Mouse (Mus musculus) brain, adult 2 months (tissue): ENCODE measurements at regions not wholly inside any gene's neighbourhood (a gene's known extent, or its start where the extent isn't known, plus 50 kb on each side); places are given as distances from the start of the nearest gene placed in this dataset.

Experiments
- DNase-seq: peaks from one replicate; pipeline ENCODE4 v3.0.0; 2011; ENCODE audit warnings: low read depth, low spot score

DNA sequence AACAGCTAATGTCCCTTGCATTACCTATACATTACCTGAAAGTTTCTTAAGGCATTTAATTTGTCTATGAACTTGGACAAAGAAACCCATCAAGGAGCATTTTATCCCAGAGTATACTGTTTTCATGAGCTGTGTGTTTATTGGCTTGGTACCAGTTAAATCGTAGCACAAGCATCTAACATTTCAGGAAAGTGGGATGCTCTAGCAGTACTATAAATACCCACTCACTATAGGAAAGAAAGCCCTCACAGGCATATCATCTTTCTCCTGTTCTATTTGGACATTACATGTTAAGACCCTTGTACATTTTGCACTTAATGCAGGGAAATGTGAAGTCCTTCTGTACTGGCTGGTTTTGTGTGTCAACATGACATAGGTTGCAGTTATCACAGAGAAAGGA lies 163.9 kb downstream of the Ptprc start:
- no peak for DNase-seq

DNA sequence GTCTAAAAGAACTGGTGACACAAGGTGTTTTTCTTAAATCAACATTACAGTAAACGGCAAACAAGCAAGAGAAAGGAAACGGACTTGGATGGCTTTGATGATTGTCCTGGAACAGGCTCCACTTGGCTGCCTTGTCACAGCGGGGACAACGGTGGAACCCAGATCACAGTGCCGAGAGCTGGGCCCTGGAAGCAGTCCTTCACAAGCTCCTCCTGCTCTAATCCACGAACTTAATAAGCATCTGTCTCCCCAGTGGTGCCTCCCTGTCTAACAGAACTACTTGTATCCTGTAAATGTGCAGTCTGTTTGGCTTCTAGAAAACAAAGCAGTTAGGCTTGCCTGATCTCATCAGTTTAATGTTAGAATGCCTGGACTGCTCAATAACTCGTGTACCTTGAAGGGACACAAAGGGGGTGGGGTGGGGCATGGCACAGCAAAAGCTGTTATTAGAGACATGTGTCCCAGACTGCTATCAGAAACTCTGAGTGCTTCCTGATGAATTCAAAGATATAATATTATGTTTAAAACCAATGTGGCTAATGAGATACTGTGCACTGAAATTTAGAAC lies 164.5 kb downstream of the Ptprc start:
- DNase-seq, result peak; percentile 20

DNA sequence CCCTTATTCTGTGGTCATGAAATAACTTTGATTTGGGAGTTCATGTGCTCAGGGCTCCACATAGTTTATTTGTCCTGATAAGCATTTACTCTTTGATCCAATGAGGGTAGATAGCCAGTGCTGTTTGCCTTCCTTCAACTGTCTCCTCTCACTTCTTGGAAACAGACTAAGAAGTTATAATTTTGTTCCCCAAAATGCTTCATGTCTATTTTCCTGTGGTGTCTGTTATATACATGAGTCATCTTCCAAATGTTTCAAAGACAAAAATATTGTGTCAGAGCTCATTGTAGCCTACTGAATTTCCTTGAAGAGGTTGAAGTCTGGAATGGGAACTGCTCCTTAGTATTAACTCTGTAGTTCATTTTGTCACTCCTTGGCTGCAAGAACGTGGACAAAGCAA lies 168.7 kb downstream of the Ptprc start:
- peak; percentile 47 for DNase-seq

DNA sequence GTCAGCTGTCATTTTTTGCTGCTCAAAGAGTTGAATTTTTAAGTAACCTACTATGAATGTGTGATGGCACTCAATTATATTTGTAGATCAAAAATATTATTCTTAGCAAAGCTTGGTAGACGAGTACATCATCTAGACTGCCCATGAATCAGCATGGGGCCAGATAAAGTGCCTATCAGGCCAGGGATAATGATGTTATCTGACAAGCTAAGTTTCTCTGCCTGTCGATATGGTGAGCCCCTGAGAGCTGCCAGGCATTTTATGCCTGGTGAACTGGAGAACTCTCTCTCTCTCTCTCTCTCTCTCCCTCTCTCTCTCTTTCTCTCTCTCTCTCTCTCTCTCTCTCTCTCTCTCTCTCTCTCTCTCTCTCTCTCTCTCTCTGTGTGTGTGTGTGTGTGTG lies 171.2 kb downstream of the Ptprc start:
- DNase-seq, result no peak

DNA sequence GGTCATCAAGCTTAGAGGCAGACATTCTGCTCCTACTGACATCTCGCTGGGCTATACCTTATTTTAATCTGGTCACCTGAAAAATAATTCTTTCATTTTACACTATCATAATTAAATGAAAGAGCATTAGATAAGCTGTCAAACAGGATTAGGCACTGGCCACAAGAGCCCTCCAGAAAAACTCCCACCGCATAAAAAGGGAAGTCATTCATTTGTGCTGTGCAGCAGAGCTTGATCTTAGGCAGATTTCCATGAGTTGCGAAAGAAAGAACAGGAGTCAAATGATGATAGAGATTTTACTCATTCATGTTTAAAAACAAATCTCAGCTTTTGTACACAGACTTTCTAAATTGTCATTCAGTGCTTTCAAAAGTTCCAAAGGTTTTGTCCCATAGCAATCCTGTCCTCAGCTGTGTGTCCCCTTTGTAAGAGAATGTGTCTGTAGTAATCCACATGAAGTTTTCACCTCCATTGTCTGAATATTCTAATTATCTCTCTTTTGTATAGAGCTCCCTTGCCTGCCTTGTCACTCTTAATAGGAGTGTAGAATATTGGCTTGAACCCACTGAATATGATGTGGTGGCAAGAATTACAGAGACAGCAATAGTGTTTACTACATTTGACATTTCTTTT lies 176.1 kb downstream of the Ptprc start:
- DNase-seq, result no peak

DNA sequence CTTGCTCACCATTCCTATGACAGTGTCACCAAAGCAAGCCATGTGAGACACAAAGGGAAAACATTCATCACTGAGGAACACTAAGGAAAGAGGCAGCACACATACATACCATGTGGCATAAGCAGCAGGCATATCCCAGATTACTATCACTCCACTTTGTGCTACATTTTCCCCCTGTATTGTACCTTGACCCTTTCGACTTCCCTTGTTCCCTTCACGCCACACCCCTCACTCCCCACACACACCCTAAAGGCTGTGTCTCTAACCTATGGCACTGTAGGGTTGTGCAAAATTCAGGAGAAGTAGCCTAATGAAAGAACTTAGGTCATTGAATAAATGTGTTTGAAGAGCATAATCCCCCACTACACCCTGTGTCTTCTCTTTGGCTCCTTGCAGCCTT lies 179.5 kb downstream of the Ptprc start:
- DNase-seq, result no peak

DNA sequence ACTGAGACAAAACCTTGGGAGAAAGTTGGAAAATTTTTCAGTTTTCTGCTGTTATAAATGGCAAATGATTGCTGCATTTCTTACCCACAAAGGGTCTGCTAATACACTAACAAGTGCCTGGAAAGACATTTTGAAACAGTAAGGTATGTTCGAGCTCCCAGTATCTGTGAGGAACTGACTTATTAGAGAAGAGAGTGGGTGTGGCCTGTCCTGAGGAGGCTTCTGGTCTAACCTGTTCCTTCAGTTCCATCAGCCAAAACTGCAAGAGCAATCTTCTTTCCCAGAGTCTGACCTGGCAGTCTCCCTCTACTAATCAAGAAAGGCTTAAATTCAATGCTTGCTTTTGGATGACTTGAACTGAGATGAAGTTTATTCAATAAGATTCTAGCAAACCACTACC lies 183.6 kb downstream of the Ptprc start:
- DNase-seq, result no peak

DNA sequence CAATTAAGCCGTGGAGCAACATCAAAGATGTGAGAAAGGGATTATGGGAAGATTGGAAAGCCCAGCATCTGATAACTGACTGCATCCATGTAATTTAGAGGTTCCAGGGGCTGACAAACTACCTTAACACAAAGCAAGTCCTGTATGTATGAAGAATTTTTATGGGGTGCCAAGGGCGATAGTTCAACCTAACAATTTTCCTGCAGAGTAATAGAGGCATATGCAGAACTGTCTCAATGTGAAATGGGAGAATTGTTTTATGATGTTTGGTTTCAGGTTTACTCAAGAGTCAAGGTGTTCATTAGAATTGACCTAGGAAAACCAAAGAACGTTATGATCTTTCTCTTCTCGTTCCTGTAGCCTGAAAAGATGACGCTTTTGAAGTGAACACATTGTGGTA lies 184.1 kb downstream of the Ptprc start:
- DNase-seq, result no peak

DNA sequence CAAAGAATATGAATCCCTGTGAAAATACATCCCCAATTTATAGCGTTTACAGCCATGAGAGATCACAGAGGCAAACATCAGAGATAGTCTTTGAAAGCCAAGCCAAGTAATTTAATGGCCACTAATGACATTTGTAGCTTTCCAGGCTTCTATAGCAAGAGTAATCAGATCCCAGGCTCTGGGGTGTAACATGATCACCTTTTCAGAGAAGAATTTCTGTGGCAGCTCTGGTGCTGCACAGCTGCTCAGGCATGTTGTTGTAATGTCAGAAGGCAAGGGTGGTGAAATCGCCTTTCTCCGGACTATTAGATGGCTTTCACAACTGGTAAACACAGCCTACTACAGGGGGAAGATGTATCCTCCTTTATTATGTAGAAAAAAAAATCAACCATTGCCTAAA lies 202.1 kb downstream of the Ptprc start:
- no peak for DNase-seq

DNA sequence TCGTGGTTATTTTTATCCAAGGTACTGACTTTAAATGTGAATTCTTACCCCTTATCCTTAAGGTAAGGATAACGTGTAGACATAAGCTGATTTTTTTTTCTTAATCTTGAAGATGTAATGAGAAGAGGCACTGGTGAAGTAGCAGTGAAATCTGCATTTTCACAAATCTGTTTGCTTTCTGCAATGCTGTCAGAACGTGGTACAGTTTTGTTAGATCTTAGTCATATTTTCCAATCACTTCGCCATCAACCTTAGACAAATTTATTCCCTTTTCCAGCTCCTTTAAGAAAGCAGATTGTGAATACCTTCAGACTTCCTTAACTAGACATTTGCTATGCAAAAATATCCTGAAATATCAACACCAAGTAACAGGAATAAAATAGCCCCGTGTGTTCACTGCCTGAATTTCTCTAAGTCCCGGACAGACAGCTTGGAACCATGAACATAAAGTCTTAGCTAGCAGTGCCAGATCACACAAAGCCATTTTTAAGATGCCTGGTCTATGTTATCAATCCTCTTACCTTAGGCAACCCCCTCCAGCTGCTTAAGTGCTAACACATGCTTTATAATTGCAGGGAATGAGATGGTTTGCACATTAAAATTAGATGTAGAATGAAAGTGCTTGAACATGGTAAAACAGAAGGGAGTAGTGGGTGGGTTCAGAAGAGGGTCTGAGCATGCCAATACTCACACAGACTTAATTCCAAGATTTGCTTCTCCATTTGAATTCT lies 202.7 kb downstream of the Ptprc start:
- DNase-seq, result peak; percentile 70

DNA sequence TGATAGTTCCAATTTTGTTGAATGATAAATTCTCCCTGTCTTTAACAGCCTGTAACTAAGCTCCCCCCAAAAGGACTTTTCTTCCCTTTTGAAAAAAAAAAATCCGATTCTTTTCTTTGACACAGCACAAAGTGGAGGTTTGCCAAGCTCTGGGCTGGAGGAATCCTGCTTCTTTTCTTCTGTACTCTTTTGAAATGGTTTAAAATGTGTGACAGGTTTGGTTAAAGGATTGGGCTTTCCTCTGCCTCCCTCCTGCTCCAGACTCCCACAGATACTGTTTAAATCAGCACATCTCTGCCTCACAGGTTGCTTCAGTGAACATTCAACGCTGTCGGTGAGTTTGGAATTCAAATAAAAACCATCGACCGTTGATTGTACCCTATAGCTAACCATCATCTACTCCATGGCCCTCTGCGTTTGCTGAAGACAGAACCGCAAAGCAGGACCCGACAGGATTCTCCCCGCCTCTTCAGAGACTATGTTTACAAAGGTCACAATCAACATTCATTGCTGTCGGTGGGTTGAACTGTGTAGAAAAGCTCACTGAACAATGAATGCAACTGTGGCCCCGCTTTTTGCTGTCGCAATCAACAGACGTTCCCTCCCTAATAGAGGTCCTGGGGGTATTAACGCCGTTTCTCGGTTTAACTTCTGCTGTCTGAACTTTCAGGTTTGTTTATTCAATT lies 209.2 kb downstream of the Ptprc start:
- peak; percentile 69 for DNase-seq

DNA sequence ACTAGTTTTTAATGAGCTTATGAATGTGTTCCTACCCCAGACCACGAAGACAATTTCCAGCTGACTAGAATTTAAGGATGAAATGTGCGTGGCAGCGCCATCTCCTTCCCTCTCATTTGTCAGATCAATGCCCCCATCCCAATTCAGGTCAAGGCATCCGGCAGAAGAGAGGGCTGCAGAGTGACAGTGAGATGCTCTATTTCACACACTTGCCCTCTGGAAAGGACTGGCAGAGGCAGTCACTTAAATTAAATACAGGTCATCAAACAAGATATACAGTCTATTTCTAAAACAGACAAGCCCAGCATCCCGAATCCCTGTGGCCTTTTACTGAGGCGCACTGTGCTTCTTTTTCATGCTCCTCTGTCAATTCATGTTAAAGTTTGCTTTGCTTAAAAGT lies 211.9 kb downstream of the Ptprc start:
- DNase-seq, result no peak

DNA sequence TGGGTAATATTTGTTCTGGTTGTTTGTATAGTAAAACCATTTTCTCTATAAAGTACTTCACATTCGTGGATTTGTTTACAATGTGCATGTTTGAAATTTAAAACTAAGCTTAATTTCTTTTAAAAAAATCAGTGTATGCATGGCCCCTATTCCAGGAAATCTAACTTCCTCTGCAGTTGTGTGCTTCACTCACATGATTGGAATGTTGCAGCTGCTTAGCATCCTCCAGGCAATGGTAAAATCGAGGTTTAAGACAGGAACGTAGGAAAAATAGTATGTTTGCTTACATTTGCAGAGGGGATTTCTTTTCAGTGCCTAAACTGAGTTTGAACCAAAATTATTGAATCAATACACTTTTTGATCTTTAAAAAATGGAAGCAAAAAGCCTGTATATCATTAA lies 217.5 kb downstream of the Ptprc start:
- DNase-seq, result no peak

DNA sequence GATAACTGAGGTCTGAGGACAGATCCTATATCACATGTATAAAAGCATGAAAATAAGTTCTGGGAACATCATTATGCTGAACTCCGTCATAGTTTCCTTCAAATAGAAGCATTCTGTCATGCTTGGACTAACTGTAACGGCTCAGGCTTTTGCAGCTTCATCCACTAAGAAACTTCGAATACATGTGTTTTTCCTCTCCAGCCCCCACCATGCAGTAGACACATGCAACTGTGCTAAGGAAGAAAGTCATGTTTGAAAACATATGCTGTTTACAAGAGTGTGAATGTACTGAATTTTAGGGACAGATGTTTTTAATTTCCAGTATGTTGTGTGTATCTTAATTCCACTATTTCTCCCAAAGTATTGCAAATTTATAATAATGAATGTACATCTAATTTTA lies 219.5 kb downstream of the Ptprc start:
- DNase-seq, result no peak

DNA sequence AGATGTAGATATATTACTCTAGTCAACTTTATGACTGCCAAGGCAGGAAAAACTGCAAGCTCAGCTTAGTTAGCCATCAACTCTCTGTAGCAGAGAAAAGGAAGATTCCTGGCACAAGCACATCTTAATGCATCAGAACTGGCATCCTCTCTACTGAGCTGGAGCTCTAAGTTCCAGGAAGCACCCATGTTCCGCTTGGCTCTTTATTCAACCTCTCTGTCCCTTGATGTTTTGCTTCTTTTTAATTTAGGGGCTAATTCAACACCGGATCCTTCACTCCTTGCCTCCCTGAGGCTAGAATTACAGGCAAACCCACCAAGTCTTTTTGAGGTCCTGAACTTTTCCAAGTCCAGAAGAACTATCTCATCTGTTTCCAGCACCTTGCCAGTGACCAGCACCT lies 220.4 kb downstream of the Ptprc start:
- no peak for DNase-seq

DNA sequence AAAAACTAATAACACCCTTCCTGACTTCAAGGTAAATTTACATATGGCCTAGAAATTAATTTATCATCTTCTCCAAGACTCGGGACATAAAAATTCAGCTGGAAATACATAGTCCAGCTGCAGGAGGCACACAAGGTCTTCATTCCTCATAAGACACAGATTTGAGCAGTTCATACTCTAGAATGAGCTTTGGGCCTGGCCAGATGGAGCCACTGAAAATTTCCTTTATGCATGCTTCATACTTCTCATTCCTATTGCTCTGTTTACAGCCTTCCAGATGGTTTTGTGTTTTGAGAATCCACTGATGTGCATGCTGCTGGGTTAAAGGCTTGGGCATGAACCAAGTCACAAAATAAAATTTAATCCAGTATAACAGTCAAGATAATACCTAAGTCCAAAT lies 222.1 kb downstream of the Ptprc start:
- DNase-seq, result no peak

DNA sequence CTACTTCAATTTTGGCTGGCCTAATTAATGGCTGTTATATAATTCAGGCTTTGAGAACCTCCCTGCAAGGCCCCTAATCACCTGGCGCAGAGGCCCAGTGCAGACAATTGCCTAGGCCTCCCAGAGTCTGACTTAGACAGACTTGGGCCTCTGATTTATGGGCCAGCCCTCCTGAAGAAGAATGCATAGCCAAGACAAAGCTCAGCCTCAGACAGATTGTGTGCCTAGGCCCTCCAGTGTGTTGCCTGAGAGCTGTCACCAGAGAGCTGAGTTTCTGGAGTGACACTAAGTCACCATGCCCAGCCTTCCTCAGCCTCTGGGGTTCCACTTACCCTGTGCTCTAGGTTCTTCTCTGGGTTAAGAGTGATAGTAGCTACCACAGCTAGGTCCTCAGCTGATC lies 222.7 kb downstream of the Ptprc start:
- no peak for DNase-seq

DNA sequence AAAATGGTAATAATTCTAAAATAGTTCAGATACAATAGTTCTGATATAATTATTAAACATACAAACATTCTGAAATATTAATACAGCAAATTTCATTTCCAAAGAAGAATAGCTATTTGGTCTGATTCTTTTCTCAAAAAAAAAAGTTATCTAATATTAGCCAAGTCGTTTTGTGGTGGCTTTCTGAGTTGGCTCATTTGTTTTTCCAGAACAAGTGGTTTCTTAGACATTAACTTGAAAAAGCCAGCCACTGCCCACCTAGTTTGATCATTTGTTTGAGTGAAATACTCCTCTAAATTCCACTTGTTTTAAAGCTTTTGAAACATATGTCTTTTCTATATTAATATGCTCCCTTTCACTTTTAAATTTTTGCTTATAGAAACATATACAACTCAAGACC lies 227.6 kb downstream of the Ptprc start:
- DNase-seq, result no peak

DNA sequence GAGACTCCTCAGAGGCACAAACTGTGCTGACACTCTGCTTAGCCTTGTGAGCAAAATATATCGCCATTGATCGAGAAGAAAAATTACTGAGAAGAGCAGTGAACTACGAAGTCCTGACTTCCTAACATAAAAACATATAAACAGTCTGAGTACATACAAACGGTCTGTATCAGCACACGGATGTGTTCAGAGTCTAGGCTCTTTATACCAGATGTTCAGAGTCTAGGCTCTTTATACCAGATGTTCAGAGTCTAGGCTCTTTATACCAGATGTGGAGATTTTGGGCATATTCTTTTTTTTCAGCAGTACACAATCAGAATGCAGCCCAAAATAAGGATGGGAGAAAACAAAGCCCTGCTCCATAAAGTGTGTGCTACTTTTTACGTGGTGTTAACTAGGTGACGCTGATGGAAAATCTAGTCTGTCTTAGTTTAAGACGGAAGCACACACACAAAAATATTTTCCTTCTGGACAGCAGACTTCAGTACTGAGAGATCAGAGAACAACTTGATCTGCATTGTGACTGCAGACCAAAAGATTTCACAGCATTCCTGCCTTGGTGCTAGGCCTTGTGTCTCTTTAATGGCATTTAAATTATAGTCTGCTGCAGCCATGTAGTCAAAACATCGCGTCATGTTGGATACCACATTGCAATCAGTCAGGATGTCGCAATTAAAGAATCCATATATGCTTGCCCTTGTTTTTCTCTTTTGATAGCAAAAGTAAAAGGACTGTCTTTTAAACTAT lies 233.6 kb downstream of the Ptprc start:
- no peak for DNase-seq

DNA sequence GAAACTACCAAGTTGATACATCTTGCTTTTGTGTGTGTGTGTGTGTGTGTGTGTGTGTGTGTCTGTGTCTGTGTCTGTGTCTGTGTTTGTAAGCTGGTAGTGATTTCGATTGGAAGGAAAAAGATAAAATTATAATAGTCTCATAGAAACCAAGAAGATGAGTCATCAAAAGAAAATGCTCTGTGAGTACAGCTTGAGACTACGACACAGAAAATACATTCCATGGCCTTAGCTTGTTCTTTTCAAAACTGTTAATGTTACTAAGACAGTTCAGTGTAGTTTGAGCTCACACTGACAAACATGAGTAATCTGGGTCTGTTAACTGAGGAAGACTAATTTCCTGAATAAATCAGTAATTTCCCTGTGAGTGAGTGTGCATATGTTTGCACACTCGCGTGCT lies 239.8 kb downstream of the Ptprc start:
- no peak for DNase-seq

DNA sequence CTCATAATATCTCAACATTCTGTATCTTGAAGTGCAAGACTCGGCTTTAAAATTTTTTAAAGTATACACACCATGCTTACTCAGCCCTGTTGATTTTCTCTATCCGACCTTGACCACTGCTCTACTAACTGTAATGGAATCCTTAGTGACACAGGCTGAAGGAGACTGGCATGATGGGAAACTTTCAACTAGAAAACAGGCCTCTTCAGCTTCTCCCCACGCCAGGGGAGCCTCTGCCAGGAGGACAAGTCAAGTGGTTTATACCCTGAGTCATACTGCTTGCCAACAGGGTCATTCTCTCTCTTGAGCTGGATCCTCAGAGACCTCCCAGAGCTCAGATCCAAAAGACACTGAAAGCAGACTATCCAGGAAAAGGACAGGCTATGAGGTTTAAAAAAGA lies 245.7 kb downstream of the Ptprc start:
- DNase-seq, result no peak

DNA sequence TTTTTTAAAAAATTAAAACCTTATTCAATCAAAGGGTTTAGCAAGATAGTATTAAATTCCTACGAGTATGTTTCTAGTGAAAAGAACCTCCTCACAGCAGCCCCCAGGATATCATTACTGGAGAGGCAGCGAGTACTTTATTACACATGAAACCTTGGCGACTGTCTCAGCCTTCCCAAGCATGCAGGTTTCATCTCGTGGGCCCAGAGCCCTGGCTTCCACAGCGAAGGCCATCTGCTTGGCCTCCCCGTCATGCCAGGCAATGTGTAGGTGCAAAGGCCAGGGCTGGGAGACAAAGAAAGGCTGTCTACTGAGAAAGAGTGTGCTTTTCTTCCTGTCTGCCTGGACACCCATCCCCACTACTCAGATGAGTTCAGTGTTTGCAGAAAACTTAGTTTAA lies 247.0 kb downstream of the Ptprc start:
- DNase-seq, result peak; percentile 96
